Mouse (Mus musculus) erythroblast, embryonic 14.5 days (primary cell): ENCODE data around the gene Fam229b.

ENCODE experiments used
- GATA1 ChIP-seq: IDR thresholded peaks from 2 replicates; pipeline ENCODE4 v1.6.1; 2012; ENCODE audit warnings: low read length, inconsistent platforms, mixed read lengths
- TAL1 ChIP-seq: IDR thresholded peaks from 3 replicates; pipeline ENCODE4 v1.6.1; 2012; ENCODE audit warnings: low read length, inconsistent platforms, mixed read lengths

DNA sequence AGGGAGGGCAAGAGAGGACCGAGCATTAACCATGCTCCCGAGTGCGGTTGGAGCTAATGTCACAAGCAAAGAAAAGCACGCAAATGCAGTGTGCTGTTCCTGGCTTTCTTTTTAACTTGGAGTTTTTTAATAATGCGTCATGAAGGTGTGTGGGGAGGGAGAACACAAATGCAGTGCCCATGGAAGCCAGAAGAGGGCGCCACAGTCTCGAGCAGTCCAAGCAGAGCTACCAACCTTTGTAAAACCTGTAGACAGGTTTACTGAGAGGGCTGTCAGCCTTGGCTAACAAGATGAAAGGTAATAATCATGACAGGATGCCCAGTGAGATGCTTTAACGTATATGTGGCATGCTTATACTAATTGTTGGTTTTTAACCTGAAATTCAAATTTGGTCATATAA lies 36.5 kb upstream of the Fam229b start:
- TF ChIP-seq GATA1 (no peak), TAL1 (no peak)
